Comparison of ENCODE assay signal across 19 mouse cellular contexts in genomic region chr17:25761561-25761970, GRCm38 (mm10). TPM values are rescaled to one million over a fixed set of nuclear protein-coding genes. Genes with fewer than 3 reads are reported as not detected.
A peak's percentile ranks its signal among the peaks of the same experiment; 100 is the strongest.
DNase-seq lines count a peak whose midpoint lies in the region; ATAC-seq lines count a peak whose summit lies in the region.
"Had no signal": no experiment of that assay in that cellular context is flagged by ENCODE, and none has a peak within 500 bp of the region (broad histone marks: within the 10 kb centered on the region; RNA-seq: fewer than 3 reads in every experiment).

No protein-coding gene starts in this region.

- intact Hi-C loops in heart, postnatal 36 days (cut with DNase I), result no loop called here

- ATAC-seq in activated CD4-positive, CD25-positive, alpha-beta regulatory T cell, adult 4 months, result no peak

- DNase-seq in heart, adult 11 months, result peak; percentile 92
- no peak for DNase-seq in heart, postnatal 36 days
- peak; percentile 41 to 72 for DNase-seq in layer of hippocampus, postnatal 14 days (ENCODE audit: low spot score in 2 of 2)
- no peak for DNase-seq in layer of hippocampus, adult 8-10 months (ENCODE audit: low spot score in 2 of 2)
- peak; percentile 44 to 73 for DNase-seq in right cerebral cortex, postnatal 10 days (ENCODE audit: low spot score in 2 of 2)
- DNase-seq in right cerebral cortex, postnatal 4 days, result no peak
- DNase-seq: cerebellum, adult 18-20 months; gastrocnemius, postnatal 14 days; thymus, adult 2 months had no signal

RNA-seq across cellular contexts. Expression of gene Msln, which starts 7.4 kb away (rescaled TPM):
- 10 to 100 TPM; 16.1 to 22.2 TPM for total RNA-seq in heart, postnatal 36 days (2021)
- 1 to 10 TPM; 1.2 to 1.8 TPM for total RNA-seq in layer of hippocampus, postnatal 14 days (2021)
- total RNA-seq in layer of hippocampus, adult 8-10 months (2022), result 1 to 10 TPM in 2 of 4 experiments, under 1 TPM in 2; 0.21 to 1.8 (median 0.92) TPM
- polyA plus RNA-seq in activated CD4-positive, CD25-positive, alpha-beta regulatory T cell, adult 4 months (2017; shearing (Covaris generic)), result not detected
- total RNA-seq: MEL had no signal
- polyA plus RNA-seq: embryonic facial prominence, embryonic 11.5 days; forebrain, embryonic 10.5 days; hindbrain, embryonic 15.5 days had no signal

RNA-seq across cellular contexts. Expression of gene Narfl, which starts 12.0 kb away (rescaled TPM):
- total RNA-seq in heart, postnatal 36 days (2021), result 10 to 100 TPM; 40.9 to 44.8 TPM
- 10 to 100 TPM; 27.6 to 35.3 TPM for total RNA-seq in layer of hippocampus, postnatal 14 days (2021)
- total RNA-seq in layer of hippocampus, adult 8-10 months (2022), result 10 to 100 TPM; 33.0 to 45.0 (median 34.2) TPM
- 10 to 100 TPM; 15.6 to 20.9 TPM for polyA plus RNA-seq in activated CD4-positive, CD25-positive, alpha-beta regulatory T cell, adult 4 months (2017; shearing (Covaris generic))

RNA-seq across cellular contexts. Expression of gene Haghl, which starts 23.9 kb away (rescaled TPM):
- 10 to 100 TPM; 10.7 to 11.4 TPM for total RNA-seq in heart, postnatal 36 days (2021)
- 100 to 1,000 TPM; 125 to 128 TPM for total RNA-seq in layer of hippocampus, postnatal 14 days (2021)
- 100 to 1,000 TPM in 2 of 4 experiments, 10 to 100 TPM in 2; 94.5 to 130 (median 112) TPM for total RNA-seq in layer of hippocampus, adult 8-10 months (2022)
- polyA plus RNA-seq in activated CD4-positive, CD25-positive, alpha-beta regulatory T cell, adult 4 months (2017; shearing (Covaris generic)), result 10 to 100 TPM; 27.2 to 30.3 TPM

RNA-seq across cellular contexts. Expression of gene Ccdc78, which starts 24.8 kb away (rescaled TPM):
- not detected for total RNA-seq in heart, postnatal 36 days (2021)
- total RNA-seq in layer of hippocampus, postnatal 14 days (2021), result under 1 TPM in 1 of 2 experiments, not detected in 1; 0.30 TPM
- under 1 TPM; 0.43 to 1.00 (median 0.94) TPM for total RNA-seq in layer of hippocampus, adult 8-10 months (2022)
- polyA plus RNA-seq in activated CD4-positive, CD25-positive, alpha-beta regulatory T cell, adult 4 months (2017; shearing (Covaris generic)), result under 1 TPM in 1 of 2 experiments, not detected in 1; 0.62 TPM
- total RNA-seq: gastrocnemius, postnatal 14 days had no signal
- polyA plus RNA-seq: embryonic facial prominence, embryonic 11.5 days had no signal

RNA-seq across cellular contexts. Expression of gene Mslnl, which starts 25.7 kb away (rescaled TPM):
- not detected for total RNA-seq in heart, postnatal 36 days (2021)
- total RNA-seq in layer of hippocampus, postnatal 14 days (2021), result under 1 TPM in 1 of 2 experiments, not detected in 1; 0.12 TPM
- total RNA-seq in layer of hippocampus, adult 8-10 months (2022), result under 1 TPM in 3 of 4 experiments, not detected in 1; 0.13 to 0.41 (median 0.23) TPM
- polyA plus RNA-seq in activated CD4-positive, CD25-positive, alpha-beta regulatory T cell, adult 4 months (2017; shearing (Covaris generic)), result under 1 TPM in 1 of 2 experiments, not detected in 1; 0.18 TPM
- total RNA-seq: adrenal gland, postnatal 4 days; gastrocnemius, postnatal 14 days had no signal
- polyA plus RNA-seq: forebrain, embryonic 10.5 days; heart, embryonic 12.5 days; hindbrain, embryonic 15.5 days; kidney, embryonic 14.5 days; limb, embryonic 11.5 days; liver, embryonic 16.5 days had no signal

Comparison
In these comparisons a context has a peak if more than half of its experiments do, and no peak if none do; other contexts are left out.
1. DNase-seq: peak in heart, adult 11 months (single experiment), layer of hippocampus, postnatal 14 days (2 of 2) and right cerebral cortex, postnatal 10 days (2 of 2); none in heart, postnatal 36 days (0 of 2), layer of hippocampus, adult 8-10 months (0 of 2) and right cerebral cortex, postnatal 4 days (single experiment).
2. RNA of gene Msln, which starts 7.4 kb away (total RNA-seq): 16.1 to 22.2 TPM in heart, postnatal 36 days; 1.2 to 1.8 TPM in layer of hippocampus, postnatal 14 days and 0.21 to 1.8 TPM in layer of hippocampus, adult 8-10 months; every median in the first group is over 4 times any median in the second.
3. RNA of gene Haghl, which starts 23.9 kb away (total RNA-seq): 125 to 128 TPM in layer of hippocampus, postnatal 14 days and 94.5 to 130 TPM in layer of hippocampus, adult 8-10 months; 10.7 to 11.4 TPM in heart, postnatal 36 days; every median in the first group is over 4 times any median in the second.